Mouse (Mus musculus) liver, postnatal 0 days (tissue): ENCODE measurements at regions not wholly inside any gene's neighbourhood (a gene's known extent, or its start where the extent isn't known, plus 50 kb on each side); places are given as distances from the start of the nearest gene placed in this dataset.

Experiments used
- CTCF ChIP-seq: sonication (generic); IDR thresholded peaks from 2 replicates; pipeline ENCODE4 v1.5.1; 2016; ENCODE audit warnings: antibody characterized with exemption, low read depth
- EP300 ChIP-seq: IDR thresholded peaks from 2 replicates; pipeline ENCODE4 v1.6.1; 2016; ENCODE audit warnings: antibody characterized with exemption, low read depth, mild to moderate bottlenecking

DNA sequence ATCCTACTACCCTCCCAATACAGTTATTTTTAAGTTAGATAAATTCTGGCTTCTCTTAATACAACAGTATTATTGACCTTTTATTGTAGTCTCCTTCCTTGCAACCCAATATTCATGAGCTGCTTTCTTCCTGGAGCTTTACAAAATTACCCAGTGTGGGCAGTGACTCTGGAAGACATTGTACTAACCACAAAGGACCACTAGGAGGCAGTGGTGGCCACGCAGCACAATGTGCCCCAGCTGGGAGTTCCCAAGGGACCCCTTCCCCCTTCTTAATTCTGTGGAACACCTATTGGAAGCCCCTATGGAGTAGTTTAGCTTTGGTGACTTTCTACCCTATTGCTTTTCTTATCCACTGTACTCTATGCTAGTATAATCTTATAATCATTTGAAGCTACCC is 118.8 kb upstream of the Dlgap1 start:
- no peak for TF ChIP-seq CTCF
- no peak for TF ChIP-seq EP300
